Mouse (Mus musculus): ENCODE data around the gene Klhdc3. TPM values are rescaled to one million over a fixed set of nuclear protein-coding genes. Genes with fewer than 3 reads are reported as not detected.

Gene Klhdc3
- total and polyA plus RNA-seq, 3 experiments = 57.3 to 91.8 (median 68.9) TPM

GRCm38 (mm10) chr17:46704887-46705835 is 24.4 kb upstream of the Klhdc3 start, which contains the start of gene Ppp2r5d:
TSS of gene Ppp2r5d (minus strand) at chr17:46705111.
- intact Hi-C loops (cut with DNase I) = loop anchor here (10.0 kb wide), 1 partner anchor 380 kb away; the partner anchor contains the start of gene Abcc10
- H3K4me1 ChIP-seq (ENCODE audit: control insufficient read depth, insufficient read depth, low read length) = peaks cover 11% of the 10 kb centered on the region
- H3K4me3 ChIP-seq = peak within 1 kb of the TSS; percentile 78
- peak; percentile 97 to 98 for DNase-seq
- H3K79me2 ChIP-seq (replicated peaks; ENCODE audit: control insufficient read depth, insufficient read depth, low read length) = 0 out of 2 replicates have a peak, but pooled peaks cover 3% of the 10 kb centered on the region
- TF ChIP-seq POLR2A (IDR thresholded peaks at IDR 0.05; ENCODE audit: insufficient read depth, low read depth, low read length) (peak; percentile 94), EP300 (IDR thresholded peaks at IDR 0.05; ENCODE audit: insufficient read depth, low read depth, low read length) (no peak), CTCF (IDR thresholded peaks at IDR 0.05) (peak; percentile 31)
- H3K36me3 ChIP-seq (ENCODE audit: control insufficient read depth, insufficient read depth, low read length) = no peaks in the 10 kb centered on the region
- H3K27ac ChIP-seq = peak within 1 kb of the TSS; percentile 88
- H3K9ac ChIP-seq (ENCODE audit: low read depth, low read length) = peak within 1 kb of the TSS; percentile 90
- 1% methylated on average over 48 of the region's 48 CpGs for WGBS
- H3K27me3 ChIP-seq (ENCODE audit: control insufficient read depth, insufficient read depth, low read length) = no peaks in the 10 kb centered on the region

- intact Hi-C loops (cut with DNase I) = loop anchor here (2.0 to 10.0 kb wide), 2 partner anchors 21 to 379 kb away; partner anchors contain the start of gene Abcc10
These were observed 23.5 kb upstream of the Klhdc3 start for GRCm38 (mm10) chr17:46703971-46704886.

GRCm38 (mm10) chr17:46702506-46702905 is 21.8 kb upstream of the Klhdc3 start:
- WGBS = 71% methylated on average over 5 of the region's 5 CpGs
- TF ChIP-seq POLR2A (IDR thresholded peaks at IDR 0.05; ENCODE audit: insufficient read depth, low read depth, low read length) (no peak), CTCF (IDR thresholded peaks at IDR 0.05) (no peak), EP300 (IDR thresholded peaks at IDR 0.05; ENCODE audit: insufficient read depth, low read depth, low read length) (no peak)
- Histone ChIP-seq H3K27me3 (ENCODE audit: control insufficient read depth, insufficient read depth, low read length) (no peaks in the 10 kb centered on the region), H3K27ac (no peak overlapping the region), H3K36me3 (ENCODE audit: control insufficient read depth, insufficient read depth, low read length) (no peaks in the 10 kb centered on the region), H3K4me1 (ENCODE audit: control insufficient read depth, insufficient read depth, low read length) (peaks cover 11% of the 10 kb centered on the region), H3K79me2 (replicated peaks; ENCODE audit: control insufficient read depth, insufficient read depth, low read length) (0 out of 2 replicates have a peak, but pooled peaks cover 3% of the 10 kb centered on the region), H3K4me3 (no peak overlapping the region), H3K9ac (ENCODE audit: low read depth, low read length) (no peak overlapping the region)
- intact Hi-C loops (cut with DNase I) = loop anchor here (2.0 to 10.0 kb wide), 2 partner anchors 20 to 378 kb away; partner anchors contain the start of gene Abcc10
- no peak for DNase-seq

More at GRCm38 (mm10) chr17:46703971-46704886, 23.5 kb upstream of the Klhdc3 start:
- Histone ChIP-seq H3K36me3 (ENCODE audit: control insufficient read depth, insufficient read depth, low read length) (no peaks in the 10 kb centered on the region), H3K4me3 (peak overlapping the region; percentile 78), H3K27me3 (ENCODE audit: control insufficient read depth, insufficient read depth, low read length) (no peaks in the 10 kb centered on the region), H3K4me1 (ENCODE audit: control insufficient read depth, insufficient read depth, low read length) (peaks cover 11% of the 10 kb centered on the region), H3K79me2 (replicated peaks; ENCODE audit: control insufficient read depth, insufficient read depth, low read length) (0 out of 2 replicates have a peak, but pooled peaks cover 3% of the 10 kb centered on the region), H3K9ac (ENCODE audit: low read depth, low read length) (peak overlapping the region; percentile 90), H3K27ac (peak overlapping the region; percentile 88)
- TF ChIP-seq POLR2A (IDR thresholded peaks at IDR 0.05; ENCODE audit: insufficient read depth, low read depth, low read length) (no peak), CTCF (IDR thresholded peaks at IDR 0.05) (no peak), EP300 (IDR thresholded peaks at IDR 0.05; ENCODE audit: insufficient read depth, low read depth, low read length) (no peak)
- WGBS = 3% methylated on average over 41 of the region's 41 CpGs
- no peak for DNase-seq

GRCm38 (mm10) chr17:46702100-46702499 is 21.4 kb upstream of the Klhdc3 start:
- Histone ChIP-seq H3K4me3 (no peak overlapping the region), H3K36me3 (ENCODE audit: control insufficient read depth, insufficient read depth, low read length) (no peaks in the 10 kb centered on the region), H3K79me2 (replicated peaks; ENCODE audit: control insufficient read depth, insufficient read depth, low read length) (0 out of 2 replicates have a peak, but pooled peaks cover 3% of the 10 kb centered on the region), H3K4me1 (ENCODE audit: control insufficient read depth, insufficient read depth, low read length) (peaks cover 11% of the 10 kb centered on the region), H3K9ac (ENCODE audit: low read depth, low read length) (no peak overlapping the region), H3K27ac (no peak overlapping the region), H3K27me3 (ENCODE audit: control insufficient read depth, insufficient read depth, low read length) (no peaks in the 10 kb centered on the region)
- WGBS = 84% methylated on average over 12 of the region's 12 CpGs
- no peak for DNase-seq
- intact Hi-C loops (cut with DNase I) = loop anchor here (2.0 to 10.0 kb wide), 2 partner anchors 19 to 377 kb away; partner anchors contain the start of gene Abcc10
- TF ChIP-seq CTCF (IDR thresholded peaks at IDR 0.05) (no peak), POLR2A (IDR thresholded peaks at IDR 0.05; ENCODE audit: insufficient read depth, low read depth, low read length) (no peak), EP300 (IDR thresholded peaks at IDR 0.05; ENCODE audit: insufficient read depth, low read depth, low read length) (no peak)

GRCm38 (mm10) chr17:46701489-46701888 is 20.8 kb upstream of the Klhdc3 start:
- Histone ChIP-seq H3K36me3 (ENCODE audit: control insufficient read depth, insufficient read depth, low read length) (no peaks in the 10 kb centered on the region), H3K4me1 (ENCODE audit: control insufficient read depth, insufficient read depth, low read length) (peaks cover 9% of the 10 kb centered on the region), H3K9ac (ENCODE audit: low read depth, low read length) (0 out of 2 replicates have a peak overlapping the region, but pooled peaks have one; percentile 6), H3K4me3 (no peak overlapping the region), H3K27me3 (ENCODE audit: control insufficient read depth, insufficient read depth, low read length) (no peaks in the 10 kb centered on the region), H3K79me2 (replicated peaks; ENCODE audit: control insufficient read depth, insufficient read depth, low read length) (0 out of 2 replicates have a peak, but pooled peaks cover 3% of the 10 kb centered on the region), H3K27ac (no peak overlapping the region)
- intact Hi-C loops (cut with DNase I) = loop anchor here (10.0 kb wide), 1 partner anchor 377 kb away; the partner anchor contains the start of gene Abcc10
- WGBS = 42% methylated on average over 12 of the region's 12 CpGs
- DNase-seq = no peak
- no peak for TF ChIP-seq EP300 (IDR thresholded peaks at IDR 0.05; ENCODE audit: insufficient read depth, low read depth, low read length)
- no peak for TF ChIP-seq CTCF (IDR thresholded peaks at IDR 0.05)
- no peak for TF ChIP-seq POLR2A (IDR thresholded peaks at IDR 0.05; ENCODE audit: insufficient read depth, low read depth, low read length)
